Comparison of ENCODE assay signal across 8 mouse cellular contexts in the genomic region with DNA sequence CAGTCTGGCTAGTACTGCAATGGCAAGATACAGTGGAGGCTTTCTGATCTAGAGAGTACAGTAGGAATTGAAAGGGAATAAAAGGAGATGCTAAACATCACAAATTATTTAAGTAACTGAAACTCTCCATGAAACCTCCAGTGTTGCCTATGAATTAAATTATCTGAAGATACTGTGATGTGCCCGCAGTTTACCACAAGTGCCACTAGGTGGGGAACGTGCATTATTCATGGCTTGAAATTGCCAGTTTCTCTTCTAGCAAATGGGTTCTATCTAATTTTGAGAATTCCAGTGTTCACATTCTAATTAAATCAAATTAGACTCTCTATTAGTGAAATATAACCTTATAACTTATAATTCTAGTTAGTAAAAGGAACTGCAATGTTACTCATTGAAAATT.
A peak's percentile ranks its signal among the peaks of the same experiment; 100 is the strongest.
DNase-seq lines count a peak whose midpoint lies in the region; ATAC-seq and TF ChIP-seq lines count a peak whose summit lies in the region.

No protein-coding gene starts in this region.

- H3K36me3 ChIP-seq in thymus, adult 2 months (ENCODE audit: control insufficient read depth, insufficient read depth, low read length): no peaks in the 10 kb centered on the region
- H3K36me3 ChIP-seq in forebrain, embryonic 10.5 days (replicated peaks): no peaks in the 10 kb centered on the region
- H3K36me3 ChIP-seq in stomach, postnatal 0 days (ENCODE audit: control insufficient read depth, insufficient read depth, low read length): no peaks in the 10 kb centered on the region

- no peak for TF ChIP-seq EP300 in stomach, postnatal 0 days (optimal IDR thresholded peaks at IDR 0.05)

- H3K4me3 ChIP-seq in thymus, adult 2 months (ENCODE audit: control insufficient read depth, insufficient read depth, low read length): no peak overlapping the region
- H3K4me3 ChIP-seq in forebrain, embryonic 10.5 days: no peak overlapping the region
- no peak overlapping the region for H3K4me3 ChIP-seq in layer of hippocampus, adult 2 months
- H3K4me3 ChIP-seq in stomach, postnatal 0 days (ENCODE audit: low read depth, low read length): no peak overlapping the region

- TF ChIP-seq POLR2A in thymus, adult 2 months (IDR thresholded peaks at IDR 0.05; ENCODE audit: control insufficient read depth, extremely low read depth, insufficient read depth, low read length, poor library complexity): no peak

- H3K9me3 ChIP-seq in forebrain, embryonic 10.5 days: no peaks in the 10 kb centered on the region
- no peaks in the 10 kb centered on the region for H3K9me3 ChIP-seq in stomach, postnatal 0 days (ENCODE audit: control insufficient read depth, low read length)

- DNase-seq in adrenal gland, postnatal 10 days: peak; percentile 56
- DNase-seq in adrenal gland, postnatal 25 days: no peak
- DNase-seq in thymus, postnatal 4 days: peak; percentile 39
- DNase-seq in thymus, adult 2 months: no peak
- peak; percentile 40 for DNase-seq in forebrain, embryonic 10.5 days (ENCODE audit: extremely low spot score, low spot score)
- peak; percentile 44 to 64 for DNase-seq in layer of hippocampus, adult 2 months (ENCODE audit: low spot score in 2 of 2)
- DNase-seq in stomach, postnatal 0 days (ENCODE audit: low spot score): peak; percentile 26

- H3K27me3 ChIP-seq in thymus, adult 2 months (ENCODE audit: control insufficient read depth, insufficient read depth, low read length): no peaks in the 10 kb centered on the region
- no peaks in the 10 kb centered on the region for H3K27me3 ChIP-seq in forebrain, embryonic 10.5 days (ENCODE audit: poor library complexity, severe bottlenecking)
- no peaks in the 10 kb centered on the region for H3K27me3 ChIP-seq in stomach, postnatal 0 days (ENCODE audit: control insufficient read depth, insufficient read depth, low read length)

- no peak for TF ChIP-seq CTCF in thymus, adult 2 months (IDR thresholded peaks at IDR 0.05; ENCODE audit: borderline replicate concordance, control insufficient read depth, extremely low read depth, insufficient read depth, low read length, poor library complexity)
- peak; percentile 92 for TF ChIP-seq CTCF in layer of hippocampus, adult 2 months (conservative IDR thresholded peaks at IDR 0.05)
- peak; percentile 91 for TF ChIP-seq CTCF in stomach, postnatal 0 days (IDR thresholded peaks at IDR 0.05; ENCODE audit: low read depth)

- no peak overlapping the region for H3K9ac ChIP-seq in stomach, postnatal 0 days (ENCODE audit: low read length)

- 21% methylated on average over 2 of the region's 2 CpGs for WGBS in thymus, adult 2 months
- 1% methylated on average over 2 of the region's 2 CpGs for WGBS in forebrain, embryonic 10.5 days
- WGBS in stomach, postnatal 0 days: 0% methylated on average over 2 of the region's 2 CpGs

- no peak overlapping the region for H3K27ac ChIP-seq in thymus, adult 2 months (ENCODE audit: control insufficient read depth, insufficient read depth, low read length)
- H3K27ac ChIP-seq in forebrain, embryonic 10.5 days: no peak overlapping the region
- H3K27ac ChIP-seq in layer of hippocampus, adult 2 months: no peak overlapping the region
- no peak overlapping the region for H3K27ac ChIP-seq in stomach, postnatal 0 days (replicated peaks)

- no peaks in the 10 kb centered on the region for H3K4me1 ChIP-seq in thymus, adult 2 months (replicated peaks; ENCODE audit: control insufficient read depth, insufficient read depth, low read length)
- peaks cover 12% of the 10 kb centered on the region for H3K4me1 ChIP-seq in forebrain, embryonic 10.5 days
- H3K4me1 ChIP-seq in stomach, postnatal 0 days (replicated peaks; ENCODE audit: control insufficient read depth, insufficient read depth): no peaks in the 10 kb centered on the region

- ATAC-seq in megakaryocyte progenitor cell, adult 5-6 weeks (replicated peaks; ENCODE audit: poor library complexity): peak; percentile 89
- no peak for ATAC-seq in stomach, postnatal 0 days (ENCODE audit: low FRiP score, low TSS enrichment)

- no peak overlapping the region for H3K4me2 ChIP-seq in stomach, postnatal 0 days (replicated peaks; ENCODE audit: low read depth)

Comparison
In these comparisons a context has a peak if more than half of its experiments do, and no peak if none do; other contexts are left out.
1. DNase-seq: peak in adrenal gland, postnatal 10 days (single experiment), thymus, postnatal 4 days (single experiment), forebrain, embryonic 10.5 days (single experiment), layer of hippocampus, adult 2 months (2 of 2) and stomach, postnatal 0 days (single experiment); none in adrenal gland, postnatal 25 days (single experiment) and thymus, adult 2 months (single experiment).